In the genomic region with DNA sequence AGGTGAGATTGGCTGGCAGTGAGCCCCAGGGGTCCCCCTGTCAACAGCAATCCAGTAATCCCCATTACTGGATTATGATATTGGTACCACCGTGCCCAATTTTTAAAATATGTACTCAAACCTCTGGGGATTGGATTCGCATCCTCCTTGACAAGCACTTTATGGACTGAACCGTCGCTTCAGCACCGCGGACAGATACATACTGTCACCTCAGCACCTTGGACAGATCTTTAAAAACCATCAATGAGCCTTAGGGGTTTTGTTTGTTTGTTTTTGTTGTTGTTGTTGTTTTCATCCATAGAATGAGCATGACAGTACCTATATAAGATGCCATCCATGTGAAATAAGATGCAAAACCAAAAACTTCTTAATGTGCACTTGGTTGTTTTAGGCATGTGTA, we compare ENCODE assay signal across 13 mouse cellular contexts. TPM values are rescaled to one million over a fixed set of nuclear protein-coding genes. Genes with fewer than 3 reads are reported as not detected.
A peak's percentile ranks its signal among the peaks of the same experiment; 100 is the strongest.
DNase-seq lines count a peak whose midpoint lies in the region; ATAC-seq and TF ChIP-seq lines count a peak whose summit lies in the region.
"Had no signal": no experiment of that assay in that cellular context is flagged by ENCODE, and none has a peak within 500 bp of the region (broad histone marks: within the 10 kb centered on the region; RNA-seq: fewer than 3 reads in every experiment).

No protein-coding gene starts in this region.

- H3ac ChIP-seq in myocyte (ENCODE audit: control insufficient read depth, insufficient read length) = no peak overlapping the region

- DNase-seq in heart, postnatal 14 days = peak; percentile 11 to 37
- DNase-seq in heart, adult 8-10 months (ENCODE audit: low spot score) = no peak
- DNase-seq in lung, postnatal 36 days = peak; percentile 7
- no peak for DNase-seq in lung, postnatal 0 days (ENCODE audit: low spot score)
- peak; percentile 19 to 32 for DNase-seq in adrenal gland, postnatal 36 days
- no peak for DNase-seq in layer of hippocampus, postnatal 10 days (ENCODE audit: low spot score in 2 of 2)
- no peak for DNase-seq in left cerebral cortex, adult 18-20 months (ENCODE audit: low spot score in 2 of 2)
- DNase-seq: cerebellum, adult 2 months had no signal

- intact Hi-C loops in heart, postnatal 14 days (cut with DNase I) = no loop called here

- no peak for TF ChIP-seq POLR2A in myocyte (IDR thresholded peaks at IDR 0.05; ENCODE audit: insufficient read length, low read depth)

- no peak for TF ChIP-seq CTCF in lung, postnatal 0 days (IDR thresholded peaks at IDR 0.05)

- 15% methylated on average over 6 of the region's 6 CpGs for WGBS in lung, postnatal 0 days

- no peaks in the 10 kb centered on the region for H3K4me1 ChIP-seq in lung, postnatal 0 days (ENCODE audit: insufficient read depth, low read depth, low read length)
- H3K4me1 ChIP-seq: heart, embryonic 13.5 days; limb, embryonic 13.5 days; megakaryocyte, embryonic 14.5 days; neural tube, embryonic 15.5 days had no signal

- H3K79me2 ChIP-seq in myocyte (ENCODE audit: control insufficient read depth, insufficient read depth) = no peaks in the 10 kb centered on the region

- H3K9ac ChIP-seq in lung, postnatal 0 days (replicated peaks; ENCODE audit: low read depth) = no peak overlapping the region
- H3K9ac ChIP-seq: heart, embryonic 13.5 days; limb, embryonic 13.5 days; neural tube, embryonic 15.5 days had no signal

- H3K36me3 ChIP-seq in lung, postnatal 0 days (ENCODE audit: insufficient read depth, low read length) = no peaks in the 10 kb centered on the region
- H3K36me3 ChIP-seq in myocyte (ENCODE audit: control insufficient read depth, insufficient read depth) = no peaks in the 10 kb centered on the region
- H3K36me3 ChIP-seq: heart, embryonic 13.5 days; limb, embryonic 13.5 days; neural tube, embryonic 15.5 days had no signal

- H3K4me2 ChIP-seq in lung, postnatal 0 days (replicated peaks; ENCODE audit: low read depth, low read length) = no peak overlapping the region
- no peak overlapping the region for H3K4me2 ChIP-seq in myocyte (ENCODE audit: low read depth)
- H3K4me2 ChIP-seq: heart, embryonic 13.5 days; limb, embryonic 13.5 days; neural tube, embryonic 15.5 days had no signal

- H3K27ac ChIP-seq in lung, postnatal 0 days (ENCODE audit: low read length) = no peak overlapping the region
- H3K27ac ChIP-seq: heart, embryonic 13.5 days; limb, embryonic 13.5 days; neural tube, embryonic 15.5 days had no signal

- ATAC-seq in lung, postnatal 0 days = no peak

- no peaks in the 10 kb centered on the region for H3K9me3 ChIP-seq in lung, postnatal 0 days (ENCODE audit: low read length)
- H3K9me3 ChIP-seq: neural tube, embryonic 15.5 days had no signal

- TF ChIP-seq EP300 in lung, postnatal 0 days (IDR thresholded peaks at IDR 0.05) = no peak

- H3K27me3 ChIP-seq in lung, postnatal 0 days (replicated peaks; ENCODE audit: insufficient read depth, low read length) = no peaks in the 10 kb centered on the region
- H3K27me3 ChIP-seq in myocyte (ENCODE audit: control insufficient read depth, insufficient read depth, insufficient read length) = no peaks in the 10 kb centered on the region
- H3K27me3 ChIP-seq: heart, embryonic 13.5 days; limb, embryonic 13.5 days; megakaryocyte, embryonic 14.5 days; neural tube, embryonic 15.5 days had no signal

- H3K4me3 ChIP-seq in lung, postnatal 0 days (ENCODE audit: low read depth, low read length) = no peak overlapping the region
- no peak overlapping the region for H3K4me3 ChIP-seq in myocyte
- H3K4me3 ChIP-seq: heart, embryonic 13.5 days; limb, embryonic 13.5 days; megakaryocyte, embryonic 14.5 days; neural tube, embryonic 15.5 days had no signal

TF ChIP-seq in myocyte, 11 proteins besides CTCF, POLR2A, EP300 and RAD21:
- TF ChIP-seq REST (IDR thresholded peaks at IDR 0.05; ENCODE audit: insufficient read depth, insufficient read length) (peak; percentile 37), E2F4 (IDR thresholded peaks at IDR 0.05; ENCODE audit: insufficient read depth) (no peak)
TF ChIP-seq in myocyte: peak in this region for 1.

RNA-seq across cellular contexts. Expression of a gene that starts 54.4 kb away (rescaled TPM):
- under 1 TPM; 0.07 to 0.10 TPM for total RNA-seq in heart, postnatal 14 days (2021)
- under 1 TPM in 1 of 4 experiments, not detected in 3; 0.11 TPM for total RNA-seq in heart, adult 8-10 months (2022)
- polyA plus RNA-seq in lung, postnatal 0 days (2015; fragmentation: Nextera tagmentation; extraction: Ambion mirVana) = 0.10 and 0.11 TPM in 2 replicates
- under 1 TPM; 0.56 TPM for total RNA-seq in adrenal gland, postnatal 36 days (2021)
- not detected for polyA plus RNA-seq in myocyte (2012; fragmentation: generic; extraction: Trizol)
- 10 to 100 TPM; 50.6 to 56.9 TPM for total RNA-seq in layer of hippocampus, postnatal 10 days (2021)
- total RNA-seq in left cerebral cortex, adult 18-20 months (2021) = 100 to 1,000 TPM in 1 of 2 experiments, 10 to 100 TPM in 1; 87.1 to 143 TPM

Comparison
In these comparisons a context has a peak if more than half of its experiments do, and no peak if none do; other contexts are left out.
1. DNase-seq: peak in heart, postnatal 14 days (2 of 2), lung, postnatal 36 days (single experiment) and adrenal gland, postnatal 36 days (2 of 2); none in heart, adult 8-10 months (single experiment), lung, postnatal 0 days (single experiment), layer of hippocampus, postnatal 10 days (0 of 2) and left cerebral cortex, adult 18-20 months (0 of 2).
2. RNA of a gene that starts 54.4 kb away (total RNA-seq): 87.1 to 143 TPM in left cerebral cortex, adult 18-20 months and 50.6 to 56.9 TPM in layer of hippocampus, postnatal 10 days; 0.56 TPM in adrenal gland, postnatal 36 days, 0.07 to 0.10 TPM in heart, postnatal 14 days and 0.11 TPM in heart, adult 8-10 months; every median in the first group is over 10 times any median in the second.